ENCODE assay signal across 20 mouse cellular contexts in genomic region chr3:100825225-100825965, GRCm38 (mm10). TPM values are rescaled to one million over a fixed set of nuclear protein-coding genes. Genes with fewer than 3 reads are reported as not detected.
DNase-seq lines count a peak whose midpoint lies in the region; ATAC-seq lines count a peak whose summit lies in the region.
"Had no signal": no experiment of that assay in that cellular context is flagged by ENCODE, and none has a peak within 500 bp of the region (broad histone marks: within the 10 kb centered on the region; RNA-seq: fewer than 3 reads in every experiment).

TSS of gene Vtcn1 (plus strand) at chr3:100825459.

- 51% methylated on average over 6 of the region's 6 CpGs for WGBS in forebrain, embryonic 10.5 days
- whole genome bisulfite sequencing in forebrain, embryonic 15.5 days = 61% methylated on average over 6 of the region's 6 CpGs

- DNase-seq in forebrain, embryonic 10.5 days (ENCODE audit: extremely low spot score, low spot score) = no peak
- peak; percentile 17 for DNase-seq in kidney, adult 18-20 months
- no peak for DNase-seq in kidney, postnatal 10 days
- DNase-seq in urinary bladder, postnatal 25 days (ENCODE audit: low spot score) = peak; percentile 20
- DNase-seq in urinary bladder, postnatal 4 days (ENCODE audit: low spot score in 2 of 2) = no peak
- peak; percentile 45 for DNase-seq in yolk sac, embryonic 10.5 days (ENCODE audit: low spot score)
- no peak for DNase-seq in thymus, adult 18-20 months
- DNase-seq: adrenal gland, postnatal 14 days; cerebellum, adult 9-11 months; gastrocnemius, postnatal 25 days; lung, embryonic 14.5 days; retina, postnatal 1 day; thymus, adult 2 months had no signal

- peaks cover 22% of the 10 kb centered on the region for H3K4me1 ChIP-seq in forebrain, embryonic 10.5 days
- no peaks in the 10 kb centered on the region for H3K4me1 ChIP-seq in forebrain, embryonic 15.5 days

- H3K9ac ChIP-seq in forebrain, embryonic 15.5 days (replicated peaks) = no peak within 1 kb of the TSS
- H3K9ac ChIP-seq: embryonic facial prominence, embryonic 13.5 days; limb, embryonic 15.5 days; lung, embryonic 14.5 days; neural tube, embryonic 15.5 days had no signal

- no peaks in the 10 kb centered on the region for H3K9me3 ChIP-seq in forebrain, embryonic 10.5 days
- H3K9me3 ChIP-seq in forebrain, embryonic 15.5 days = no peaks in the 10 kb centered on the region
- H3K9me3 ChIP-seq: embryonic facial prominence, embryonic 13.5 days; limb, embryonic 15.5 days; midbrain, embryonic 10.5 days; neural tube, embryonic 15.5 days had no signal

- ATAC-seq in forebrain, embryonic 15.5 days (replicated peaks) = no peak
- ATAC-seq: forebrain, embryonic 14.5 days; hindbrain, embryonic 16.5 days had no signal

- no peak within 1 kb of the TSS for H3K4me3 ChIP-seq in forebrain, embryonic 10.5 days
- no peak within 1 kb of the TSS for H3K4me3 ChIP-seq in forebrain, embryonic 15.5 days
- H3K4me3 ChIP-seq: embryonic facial prominence, embryonic 13.5 days; limb, embryonic 15.5 days; midbrain, embryonic 10.5 days; neural tube, embryonic 15.5 days had no signal

- no peaks in the 10 kb centered on the region for H3K36me3 ChIP-seq in forebrain, embryonic 10.5 days (replicated peaks)
- no peaks in the 10 kb centered on the region for H3K36me3 ChIP-seq in forebrain, embryonic 15.5 days
- H3K36me3 ChIP-seq: embryonic facial prominence, embryonic 13.5 days; limb, embryonic 15.5 days; midbrain, embryonic 10.5 days; neural tube, embryonic 15.5 days had no signal

- no peak within 1 kb of the TSS for H3K4me2 ChIP-seq in forebrain, embryonic 15.5 days (replicated peaks)
- H3K4me2 ChIP-seq: embryonic facial prominence, embryonic 13.5 days; limb, embryonic 15.5 days; lung, embryonic 14.5 days; neural tube, embryonic 15.5 days had no signal

- no peaks in the 10 kb centered on the region for H3K27me3 ChIP-seq in forebrain, embryonic 10.5 days (ENCODE audit: poor library complexity, severe bottlenecking)
- no peaks in the 10 kb centered on the region for H3K27me3 ChIP-seq in forebrain, embryonic 15.5 days
- H3K27me3 ChIP-seq: embryonic facial prominence, embryonic 13.5 days; limb, embryonic 15.5 days; neural tube, embryonic 15.5 days had no signal

- H3K27ac ChIP-seq in forebrain, embryonic 10.5 days = peak within 1 kb of the TSS; percentile 48; the same call in 1 of the 2 replicates
- no peak within 1 kb of the TSS for H3K27ac ChIP-seq in forebrain, embryonic 15.5 days (replicated peaks)
- H3K27ac ChIP-seq: embryonic facial prominence, embryonic 13.5 days; limb, embryonic 15.5 days; midbrain, embryonic 10.5 days; neural tube, embryonic 15.5 days had no signal

RNA-seq across cellular contexts. Expression of gene Vtcn1, which starts in this region (rescaled TPM):
- polyA plus RNA-seq in forebrain, embryonic 10.5 days (2016; fragmentation: Nextera tagmentation; extraction: Ambion mirVana) = not detected in 2 replicates
- polyA plus RNA-seq in forebrain, embryonic 15.5 days (2015; fragmentation: Nextera tagmentation; extraction: Ambion mirVana) = not detected in 2 replicates
- polyA plus RNA-seq: forebrain, embryonic 14.5 days; hindbrain, embryonic 16.5 days; midbrain, embryonic 10.5 days; neural tube, embryonic 15.5 days had no signal

Comparison
In these comparisons a context has a peak if more than half of its experiments do, and no peak if none do; other contexts are left out.
1. DNase-seq: peak in kidney, adult 18-20 months (single experiment), urinary bladder, postnatal 25 days (single experiment) and yolk sac, embryonic 10.5 days (single experiment); none in forebrain, embryonic 10.5 days (single experiment), kidney, postnatal 10 days (single experiment), urinary bladder, postnatal 4 days (0 of 2) and thymus, adult 18-20 months (0 of 2).